Mouse (Mus musculus): ENCODE data around the gene Rad51ap1. TPM values are rescaled to one million over a fixed set of nuclear protein-coding genes. Genes with fewer than 3 reads are reported as not detected.
A peak's percentile ranks its signal among the peaks of the same experiment; 100 is the strongest.

Gene Rad51ap1
- polyA plus RNA-seq (2015; fragmentation: Nextera tagmentation; extraction: Ambion mirVana), result 22.9 and 23.7 TPM in 2 replicates

GRCm38 (mm10) chr6:126939487-126940171 lies at the start of gene Rad51ap1, which contains the start of gene D6Wsu163e:
TSS of gene Rad51ap1 (minus strand) at chr6:126939587.
TSS of gene D6Wsu163e (plus strand) at chr6:126939962.
- under 1% methylated on average over 33 of the region's 33 CpGs for WGBS (ENCODE audit: insufficient replicate concordance)
- H3K27ac ChIP-seq (ENCODE audit: low read depth), result peak within 1 kb of the TSS; percentile 64
- H3K36me3 ChIP-seq (replicated peaks; ENCODE audit: insufficient read depth, low read length), result peaks cover 14% of the 10 kb centered on the region
- peaks cover 14% of the 10 kb centered on the region for H3K4me1 ChIP-seq (ENCODE audit: insufficient read depth)
- H3K9me3 ChIP-seq (ENCODE audit: low read length), result no peaks in the 10 kb centered on the region
- H3K9ac ChIP-seq (replicated peaks), result peak within 1 kb of the TSS; percentile 84
- ATAC-seq (peak; percentile 99), DNase-seq (peak; percentile 95)
- peak within 1 kb of the TSS; percentile 97 for H3K4me2 ChIP-seq (ENCODE audit: low read depth, low read length)
- no peak; the same call in 1 of the 2 replicates for TF ChIP-seq CTCF (IDR thresholded peaks at IDR 0.05; ENCODE audit: low read depth)
- TF ChIP-seq EP300 (IDR thresholded peaks at IDR 0.05; ENCODE audit: low read depth), result peak; percentile 86
- H3K27me3 ChIP-seq (ENCODE audit: insufficient read depth, low read length), result no peaks in the 10 kb centered on the region
- peak within 1 kb of the TSS; percentile 90 for H3K4me3 ChIP-seq (ENCODE audit: low read depth, low read length)

- WGBS (ENCODE audit: insufficient replicate concordance), result 19% methylated on average over 5 of the region's 5 CpGs
Measured at GRCm38 (mm10) chr6:126981539-126982234, 42.3 kb upstream of the Rad51ap1 start.

GRCm38 (mm10) chr6:126966241-126967026 lies 27.0 kb upstream of the Rad51ap1 start:
- Histone ChIP-seq H3K27ac (ENCODE audit: low read depth) (no peak overlapping the region), H3K9ac (replicated peaks) (no peak overlapping the region), H3K36me3 (replicated peaks; ENCODE audit: insufficient read depth, low read length) (peaks cover 37% of the 10 kb centered on the region), H3K4me1 (ENCODE audit: insufficient read depth) (no peaks in the 10 kb centered on the region), H3K4me2 (ENCODE audit: low read depth, low read length) (no peak overlapping the region), H3K27me3 (ENCODE audit: insufficient read depth, low read length) (no peaks in the 10 kb centered on the region), H3K9me3 (ENCODE audit: low read length) (no peaks in the 10 kb centered on the region), H3K4me3 (ENCODE audit: low read depth, low read length) (no peak overlapping the region)
- no peak for ATAC-seq
- no peak for TF ChIP-seq EP300 (IDR thresholded peaks at IDR 0.05; ENCODE audit: low read depth)
- TF ChIP-seq CTCF (IDR thresholded peaks at IDR 0.05; ENCODE audit: low read depth), result no peak
- no peak for DNase-seq
- WGBS (ENCODE audit: insufficient replicate concordance), result 77% methylated on average over 14 of the region's 14 CpGs

More at GRCm38 (mm10) chr6:126981539-126982234, 42.3 kb upstream of the Rad51ap1 start:
- Histone ChIP-seq H3K4me1 (ENCODE audit: insufficient read depth) (no peaks in the 10 kb centered on the region), H3K27me3 (ENCODE audit: insufficient read depth, low read length) (no peaks in the 10 kb centered on the region), H3K9me3 (ENCODE audit: low read length) (no peaks in the 10 kb centered on the region), H3K4me3 (ENCODE audit: low read depth, low read length) (no peak overlapping the region), H3K36me3 (replicated peaks; ENCODE audit: insufficient read depth, low read length) (peaks cover 6% of the 10 kb centered on the region), H3K4me2 (ENCODE audit: low read depth, low read length) (no peak overlapping the region), H3K9ac (replicated peaks) (no peak overlapping the region), H3K27ac (ENCODE audit: low read depth) (no peak overlapping the region)
- DNase-seq (no peak), ATAC-seq (no peak)
- TF ChIP-seq CTCF (IDR thresholded peaks at IDR 0.05; ENCODE audit: low read depth) (no peak), EP300 (IDR thresholded peaks at IDR 0.05; ENCODE audit: low read depth) (no peak)

- Histone ChIP-seq H3K4me2 (ENCODE audit: low read depth, low read length) (no peak overlapping the region), H3K9me3 (ENCODE audit: low read length) (no peaks in the 10 kb centered on the region), H3K4me3 (ENCODE audit: low read depth, low read length) (no peak overlapping the region), H3K27ac (ENCODE audit: low read depth) (no peak overlapping the region), H3K9ac (replicated peaks) (no peak overlapping the region), H3K36me3 (replicated peaks; ENCODE audit: insufficient read depth, low read length) (peaks cover 41% of the 10 kb centered on the region), H3K4me1 (ENCODE audit: insufficient read depth) (no peaks in the 10 kb centered on the region), H3K27me3 (ENCODE audit: insufficient read depth, low read length) (no peaks in the 10 kb centered on the region)
- no peak for ATAC-seq
- WGBS (ENCODE audit: insufficient replicate concordance), result 87% methylated on average over 9 of the region's 9 CpGs
- TF ChIP-seq EP300 (IDR thresholded peaks at IDR 0.05; ENCODE audit: low read depth) (no peak), CTCF (IDR thresholded peaks at IDR 0.05; ENCODE audit: low read depth) (no peak)
- DNase-seq, result no peak
Measured at GRCm38 (mm10) chr6:126963426-126963825, 24.0 kb upstream of the Rad51ap1 start.

- no peak for TF ChIP-seq CTCF (IDR thresholded peaks at IDR 0.05; ENCODE audit: low read depth)
- no peak for TF ChIP-seq EP300 (IDR thresholded peaks at IDR 0.05; ENCODE audit: low read depth)
- no peak overlapping the region for H3K4me3 ChIP-seq (ENCODE audit: low read depth, low read length)
- H3K27ac ChIP-seq (ENCODE audit: low read depth), result no peak overlapping the region
- ATAC-seq (no peak), DNase-seq (no peak)
- WGBS (ENCODE audit: insufficient replicate concordance), result 54% methylated on average over 5 of the region's 5 CpGs
- peaks cover 37% of the 10 kb centered on the region for H3K36me3 ChIP-seq (replicated peaks; ENCODE audit: insufficient read depth, low read length)
- no peak overlapping the region for H3K9ac ChIP-seq (replicated peaks)
- no peak overlapping the region for H3K4me2 ChIP-seq (ENCODE audit: low read depth, low read length)
- no peaks in the 10 kb centered on the region for H3K4me1 ChIP-seq (ENCODE audit: insufficient read depth)
- no peaks in the 10 kb centered on the region for H3K9me3 ChIP-seq (ENCODE audit: low read length)
- H3K27me3 ChIP-seq (ENCODE audit: insufficient read depth, low read length), result no peaks in the 10 kb centered on the region
Measured at GRCm38 (mm10) chr6:126962709-126963108, 23.3 kb upstream of the Rad51ap1 start.
